Mouse (Mus musculus) olfactory bulb, adult 2 months (tissue): ENCODE measurements around the gene Ptprt.

Experiments used
- CTCF ChIP-seq: fragments of 200-500 bp; IDR thresholded peaks from 2 replicates; pipeline ENCODE4 v1.5.1; 2012; ENCODE audit warnings: low read depth, mild to moderate bottlenecking, low read length, moderate library complexity; ENCODE audit not compliant: insufficient read depth
- POLR2A ChIP-seq: fragments of 200-500 bp; IDR thresholded peaks from 2 replicates; pipeline ENCODE4 v1.6.1; 2012; ENCODE audit warnings: mild to moderate bottlenecking, low read depth, low read length, moderate library complexity; ENCODE audit not compliant: insufficient read depth

GRCm38 (mm10) chr2:162210564-162210963 lies 450.4 kb downstream of the Ptprt start:
- no peak for TF ChIP-seq CTCF
- TF ChIP-seq POLR2A = no peak
